Mouse (Mus musculus) layer of hippocampus, adult 2 months (tissue): Measurements from ENCODE around the gene Scp2d1. TPM values are rescaled to one million over a fixed set of nuclear protein-coding genes. Genes with fewer than 3 reads are reported as not detected.
"Not testable (repeated sequence)": the region's sequence is repeated elsewhere in the genome, so short reads cannot be mapped to it uniquely, and the experiment has no call there.

Experiments
- DNase-seq, 2 experiments: peaks; one replicate each; pipeline ENCODE4 v3.0.0; 2022; ENCODE audit warnings: low spot score in 2 of 2
- H3K27ac ChIP-seq: fragments of 200-600 bp; 2 replicates; pipeline ENCODE4 v1.8.1; 2022
- H3K4me3 ChIP-seq: fragments of 200-600 bp; 2 replicates; pipeline ENCODE4 v1.8.1; 2022; ENCODE audit warnings: mild to moderate bottlenecking
- CTCF ChIP-seq: fragments of 200-600 bp; conservative IDR thresholded peaks from 2 replicates; pipeline ENCODE4 v1.8.1; 2022; ENCODE audit warnings: antibody characterized with exemption, mild to moderate bottlenecking, moderate library complexity
- long read RNA-seq, 2 experiments: library from polyadenylated mRNA; stranded (forward); transcript quantifications; one replicate each; pipeline ENCODE4 v2.0.0; 2021; ENCODE audit warnings: borderline mapping rate in 2 of 2
- total RNA-seq, 2 experiments: library from RNA; stranded (reverse); gene quantifications; 2 replicates each; pipeline ENCODE4 v1.2.3; 2021

Gene Scp2d1
- not detected for total RNA-seq
- long read RNA-seq, experiment 1 = 0 reads
- long read RNA-seq, experiment 2 = 0 reads

DNA sequence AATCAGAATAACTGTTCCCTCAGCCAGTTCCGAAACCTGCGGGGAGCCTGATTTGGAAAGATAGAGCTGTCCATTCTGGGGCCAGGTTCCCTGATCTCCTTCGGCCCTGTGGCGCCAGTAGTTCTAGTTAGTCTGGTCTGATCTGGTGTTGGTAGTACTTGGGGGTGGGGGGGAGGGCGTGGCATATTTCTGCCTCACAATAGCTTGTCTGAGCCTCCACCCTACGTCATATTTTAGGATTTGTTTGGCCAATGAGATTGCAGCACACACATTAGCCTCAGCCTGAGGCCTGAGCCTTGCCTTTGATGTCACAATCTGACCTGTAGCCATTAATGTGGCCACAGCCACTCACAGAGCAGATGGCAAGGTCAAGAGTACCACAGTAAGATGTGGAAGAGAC, at the start of gene Scp2d1:
Scp2d1 (plus strand) TSS at position 301 of the 400 bp plus-strand sequence.
- not testable (repeated sequence) for H3K4me3 ChIP-seq, H3K27ac ChIP-seq, DNase-seq

DNA sequence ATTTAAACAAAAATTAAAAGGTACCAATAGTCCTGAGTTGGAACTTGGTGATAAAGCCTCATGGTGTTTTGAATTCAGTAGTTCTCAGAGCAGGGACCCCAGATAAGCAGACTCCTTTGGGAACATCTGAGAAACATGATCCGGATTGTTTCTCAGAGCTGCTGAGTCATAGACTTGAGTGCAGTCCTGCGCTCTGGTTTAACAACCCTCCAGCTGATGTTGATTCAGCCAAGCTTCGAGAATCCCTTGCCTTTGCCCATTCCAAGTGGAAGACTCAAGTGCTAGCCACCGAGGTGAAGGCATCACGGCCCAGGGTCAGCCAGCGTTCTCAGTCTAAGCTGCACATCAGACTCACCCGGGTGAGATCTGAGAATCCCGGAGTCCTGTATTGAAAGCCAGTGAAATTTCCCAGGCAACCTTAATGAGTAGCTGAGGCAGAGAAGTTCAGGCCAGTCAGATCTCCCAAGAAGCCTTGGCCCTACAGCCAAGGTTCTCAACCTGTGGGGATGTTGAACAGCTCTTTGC, 48.8 kb upstream of the Scp2d1 start:
- Histone ChIP-seq H3K27ac (no peak overlapping the region), H3K4me3 (no peak overlapping the region)
- DNase-seq = no peak
- no peak for TF ChIP-seq CTCF

DNA sequence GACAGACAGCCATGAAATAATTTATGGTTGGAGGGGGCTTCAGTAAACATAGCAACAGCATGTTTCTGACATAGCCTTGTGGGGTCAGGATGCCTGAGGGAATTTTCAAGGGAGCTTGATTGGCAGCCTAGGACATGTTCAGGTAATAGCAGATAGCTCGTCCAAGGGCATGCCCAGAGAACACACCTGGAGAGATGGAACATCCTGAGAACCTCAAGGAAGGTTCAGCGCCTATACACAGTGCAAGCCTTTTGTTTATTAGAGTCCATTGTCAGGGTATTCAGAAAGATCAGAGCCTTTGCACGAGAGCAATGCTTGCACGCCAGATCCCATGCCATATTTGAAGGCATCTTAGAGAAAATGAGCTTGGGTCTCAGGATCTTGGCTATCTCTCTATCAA, 47.8 kb upstream of the Scp2d1 start:
- DNase-seq = no peak
- Histone ChIP-seq H3K4me3 (no peak overlapping the region), H3K27ac (no peak overlapping the region)
- no peak for TF ChIP-seq CTCF

GRCm38 (mm10) chr2:144779263-144779662, 44.2 kb upstream of the Scp2d1 start:
- TF ChIP-seq CTCF = no peak
- DNase-seq = no peak
- Histone ChIP-seq H3K4me3 (no peak overlapping the region), H3K27ac (no peak overlapping the region)

GRCm38 (mm10) chr2:144780731-144781130, 42.7 kb upstream of the Scp2d1 start:
- no peak for DNase-seq
- H3K4me3 ChIP-seq = no peak overlapping the region
- no peak overlapping the region for H3K27ac ChIP-seq
- TF ChIP-seq CTCF = no peak

DNA sequence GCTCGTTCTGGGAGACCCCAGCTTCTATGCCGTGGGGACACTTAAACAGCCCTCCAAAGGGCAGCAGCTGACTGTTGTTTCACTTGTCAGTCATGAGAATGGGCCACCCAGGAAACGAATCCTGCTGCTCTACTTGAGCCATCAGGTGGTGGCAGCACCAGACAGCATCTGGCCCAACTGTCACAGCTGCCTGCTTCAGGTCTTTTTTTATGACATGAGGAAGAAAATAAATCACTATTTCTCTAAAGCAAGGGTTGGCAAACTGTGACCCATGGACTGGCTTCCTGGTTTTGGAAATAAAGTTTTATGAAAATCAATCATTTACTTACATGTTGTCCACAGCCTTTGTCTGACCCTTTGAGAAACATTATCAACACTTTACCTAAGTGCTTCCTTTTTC, 41.6 kb upstream of the Scp2d1 start:
- Histone ChIP-seq H3K27ac (no peak overlapping the region), H3K4me3 (no peak overlapping the region)
- no peak for TF ChIP-seq CTCF
- DNase-seq = no peak

DNA sequence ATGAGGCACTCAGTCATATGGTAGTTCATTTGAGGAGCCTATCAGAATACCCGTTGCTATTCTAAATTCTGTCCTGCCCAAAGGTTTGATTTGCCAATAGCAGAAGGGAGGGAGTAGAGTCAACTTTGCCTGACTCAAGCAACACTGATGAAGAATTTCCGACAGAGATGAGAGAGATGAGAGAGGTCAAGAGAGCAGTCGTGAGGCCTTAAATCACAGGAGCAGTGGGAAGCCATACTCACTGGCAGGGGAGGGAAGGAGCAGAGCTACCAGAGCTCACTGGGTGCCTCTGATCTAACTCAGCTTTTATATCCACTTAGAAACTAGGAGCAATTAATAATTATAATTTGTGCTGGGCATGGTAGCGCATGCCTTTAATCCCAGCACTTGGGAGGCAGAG, 41.0 kb upstream of the Scp2d1 start:
- H3K27ac ChIP-seq = no peak overlapping the region

GRCm38 (mm10) chr2:144783190-144783589, 40.3 kb upstream of the Scp2d1 start:
- no peak for DNase-seq
- TF ChIP-seq CTCF = no peak
- Histone ChIP-seq H3K27ac (no peak overlapping the region), H3K4me3 (no peak overlapping the region)

More for the DNA sequence above, 41.0 kb upstream of the Scp2d1 start:
- H3K4me3 ChIP-seq = no peak overlapping the region
- no peak for DNase-seq
- TF ChIP-seq CTCF = no peak

DNA sequence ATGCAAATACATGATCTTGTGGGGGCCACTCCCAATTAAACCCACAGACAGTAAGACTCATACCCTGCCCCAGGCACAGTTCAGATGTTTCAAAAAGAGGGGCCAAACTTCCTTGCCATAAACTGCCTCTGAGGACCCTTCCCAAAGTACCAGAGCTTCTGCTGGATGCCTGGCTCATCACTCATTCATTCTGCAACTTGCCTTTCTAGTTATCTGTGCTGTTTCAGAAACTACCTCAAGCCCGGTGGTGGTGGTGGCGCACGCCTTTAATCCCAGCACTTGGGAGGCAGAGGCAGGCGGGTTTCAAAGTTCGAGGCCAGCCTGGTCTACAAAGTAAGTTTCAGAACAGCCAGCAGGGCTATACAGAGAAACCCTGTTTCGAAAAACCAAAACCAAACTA, 39.6 kb upstream of the Scp2d1 start:
- TF ChIP-seq CTCF = no peak
- no peak for DNase-seq
- Histone ChIP-seq H3K27ac (no peak overlapping the region), H3K4me3 (no peak overlapping the region)

GRCm38 (mm10) chr2:144791671-144792294, 31.7 kb upstream of the Scp2d1 start:
- Histone ChIP-seq H3K4me3 (no peak overlapping the region), H3K27ac (peak overlapping the region; percentile 37)
- peak; percentile 66 to 85 for DNase-seq
- no peak for TF ChIP-seq CTCF

- H3K4me3 ChIP-seq = no peak overlapping the region
- no peak overlapping the region for H3K27ac ChIP-seq
- DNase-seq = no peak
- TF ChIP-seq CTCF = no peak
These were observed 25.9 kb upstream of the Scp2d1 start for GRCm38 (mm10) chr2:144797515-144797914.

DNA sequence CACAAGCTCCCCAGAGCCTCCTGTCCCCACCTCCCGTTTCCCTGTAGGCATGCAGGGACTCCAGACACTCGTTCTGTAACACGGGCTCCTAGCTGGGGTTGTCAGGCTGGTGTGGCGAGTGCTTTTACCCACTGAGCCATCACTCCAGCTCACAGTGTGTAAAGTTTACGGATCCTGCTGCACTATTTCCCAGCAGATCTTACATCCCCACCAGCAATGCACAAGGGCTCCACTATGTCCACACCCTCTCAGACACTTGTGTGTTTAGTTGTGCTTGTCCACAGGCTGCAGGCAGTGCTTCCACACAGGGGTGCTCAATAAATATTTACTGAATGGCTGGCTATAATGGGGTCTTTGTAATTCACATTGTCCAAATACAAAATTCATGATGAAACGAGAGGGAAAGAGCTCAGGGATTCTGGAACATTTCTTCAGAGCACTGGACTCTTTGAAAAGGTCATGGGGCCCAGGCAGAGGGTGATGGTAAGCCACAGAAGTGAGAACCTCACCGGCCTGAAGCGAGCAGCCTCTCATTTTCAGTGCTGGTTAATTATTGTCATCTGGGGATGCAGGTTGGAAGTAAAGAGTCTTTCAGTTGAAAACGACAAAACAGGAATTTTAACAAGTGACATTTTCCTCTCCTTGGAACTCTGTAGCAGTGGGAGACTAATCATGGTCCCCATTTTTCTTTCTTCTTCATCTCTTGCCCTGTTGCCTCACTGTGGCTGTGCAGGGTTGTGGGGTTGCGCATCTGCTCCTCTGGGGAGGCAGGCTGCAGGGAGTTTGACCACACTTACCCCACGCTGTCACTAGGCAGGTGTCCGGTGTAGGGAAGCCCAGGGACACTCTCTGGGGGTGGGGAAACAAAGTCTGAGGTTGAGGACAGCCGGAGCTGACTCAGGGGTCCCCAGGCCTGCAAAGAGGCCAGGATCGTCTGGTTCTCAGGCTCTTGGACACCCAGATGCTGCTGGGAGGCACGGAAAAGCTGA, 15.4 kb upstream of the Scp2d1 start:
- no peak overlapping the region for H3K4me3 ChIP-seq
- no peak for TF ChIP-seq CTCF
- no peak overlapping the region for H3K27ac ChIP-seq
- DNase-seq = no peak

DNA sequence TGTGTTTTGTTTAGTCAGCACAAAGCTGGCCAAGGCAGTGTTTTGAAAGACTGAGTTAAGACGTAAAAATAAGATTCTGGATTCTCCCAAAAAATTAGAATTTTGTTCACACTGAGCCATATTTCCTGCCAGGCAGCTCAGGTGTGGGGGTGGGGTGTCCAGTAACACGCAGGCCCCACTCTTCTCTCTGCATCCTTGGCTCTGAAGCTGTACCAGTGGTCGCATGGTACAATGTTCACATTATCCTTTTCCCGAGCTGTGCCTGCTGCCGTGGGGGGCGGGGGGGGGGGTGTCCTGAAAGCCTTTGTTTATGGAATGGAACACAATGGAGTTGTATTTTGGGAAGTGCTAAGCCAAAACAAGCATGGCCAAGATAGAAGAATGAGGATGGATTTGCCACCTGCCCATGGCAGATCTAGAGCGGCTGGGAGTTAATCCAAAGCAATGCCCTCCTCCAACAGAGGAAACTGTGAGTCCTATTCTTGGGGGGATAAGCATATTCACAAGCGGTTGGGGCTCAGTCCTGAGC, 5.1 kb downstream of the Scp2d1 start:
- no peak for DNase-seq
- Histone ChIP-seq H3K4me3 (no peak overlapping the region), H3K27ac (peak overlapping the region; percentile 60; the same call in 1 of the 2 replicates)
- TF ChIP-seq CTCF = no peak
